Mouse (Mus musculus) leukemia stem cell, adult 10-12 weeks (primary cell): ENCODE measurements around the gene Spin2c. TPM values are rescaled to one million over a fixed set of nuclear protein-coding genes. Genes with fewer than 3 reads are reported as not detected.

Experiments used
- polyA plus RNA-seq: library from polyadenylated mRNA; stranded (reverse); fragments of >175 nt; gene quantifications from 2 replicates; pipeline ENCODE4 v1.2.3, GENCODE M21; 2012; ENCODE audit warnings: low replicate concordance

Gene Spin2c
- not detected in 2 replicates for polyA plus RNA-seq

DNA sequence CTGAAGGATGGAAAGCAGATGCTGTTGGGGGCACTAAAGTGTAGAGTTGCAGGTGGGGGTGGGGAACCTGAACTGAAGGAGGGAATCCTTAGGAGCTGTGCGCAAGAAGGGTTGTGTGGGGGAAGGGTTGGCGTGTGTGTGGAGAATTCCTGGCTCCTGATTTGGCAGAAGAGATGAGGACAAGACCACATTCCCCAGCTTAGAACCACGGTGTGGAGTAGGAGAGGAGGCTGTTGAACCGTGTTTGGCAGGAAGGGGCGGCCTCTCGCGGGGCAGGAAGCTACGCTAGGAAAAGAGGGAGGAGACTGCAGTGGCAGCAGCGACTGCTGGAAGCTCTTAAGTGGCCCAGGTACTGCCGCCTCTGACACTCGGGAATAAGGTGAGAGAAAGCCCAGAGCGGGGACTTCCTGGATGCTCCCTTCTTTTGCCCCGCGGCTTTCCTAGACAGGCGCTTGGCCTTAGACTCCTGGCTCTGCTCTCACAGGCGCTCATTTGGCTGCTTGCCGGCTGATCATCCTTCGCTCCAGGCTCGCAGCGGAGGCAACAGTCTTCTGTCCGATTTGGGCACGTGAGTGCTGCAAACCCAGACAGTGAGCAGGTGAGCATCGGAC is at the start of gene Spin2c:
Gene Spin2c, plus strand, starts transcription at position 275 of the 611 bp plus-strand sequence.

Other genes with a start within 250 kb of the Spin2c start
- 0.11 TPM in 1 of 2 replicates, not detected in the other for gene Kctd12b, start 135.8 kb upstream of the Spin2c start, polyA plus RNA-seq
- gene Nbdy, start 108.6 kb upstream of the Spin2c start, polyA plus RNA-seq, result 6.7 and 33.0 TPM in 2 replicates
- not detected in 2 replicates for gene Samt1, start 180.4 kb downstream of the Spin2c start, polyA plus RNA-seq
- gene 4921511M17Rik, start 201.6 kb downstream of the Spin2c start, polyA plus RNA-seq, result not detected in 2 replicates
- not detected in 2 replicates for gene Gm10057, start 222.8 kb downstream of the Spin2c start, polyA plus RNA-seq